Mouse (Mus musculus): ENCODE results near the gene Tfap2a.

- TF ChIP-seq CTCF (IDR thresholded peaks at IDR 0.05; ENCODE audit: low read depth, low read length) (no peak), TAL1 (conservative IDR thresholded peaks at IDR 0.05; ENCODE audit: low read depth, low read length) (no peak), GATA1 (IDR thresholded peaks at IDR 0.05; ENCODE audit: borderline replicate concordance, low read length) (no peak), GATA2 (IDR thresholded peaks at IDR 0.05; ENCODE audit: borderline replicate concordance, low read depth, low read length) (no peak), POLR2AphosphoS5 (IDR thresholded peaks at IDR 0.05; ENCODE audit: insufficient replicate concordance, low read depth, low read length) (no peak)
Measured at GRCm38 (mm10) chr13:40741436-40741835, 3.3 kb upstream of the Tfap2a start.
